Mouse (Mus musculus) heart, embryonic 15.5 days (tissue): ENCODE data around the gene Lyst. TPM values are rescaled to one million over a fixed set of nuclear protein-coding genes. Genes with fewer than 3 reads are reported as not detected.

ENCODE experiments used
- ATAC-seq: fragments of 200-750 bp; cut with Nextera tagmentation; replicated peaks from 2 replicates; pipeline ENCODE4 v1.8.0; 2017; ENCODE audit warnings: low read depth, moderate TSS enrichment; ENCODE audit not compliant: insufficient number of reproducible peaks, insufficient read depth, low FRiP score
- H3K27ac ChIP-seq: fragments of 300-500 bp; sonication (generic); 2 replicates; pipeline ENCODE4 v1.5.1; 2015; ENCODE audit warnings: mild to moderate bottlenecking, inconsistent platforms
- H3K27me3 ChIP-seq: fragments of 300-500 bp; sonication (generic); 2 replicates; pipeline ENCODE4 v1.6.1; 2015; ENCODE audit warnings: inconsistent platforms
- H3K36me3 ChIP-seq: fragments of 300-500 bp; sonication (generic); 2 replicates; pipeline ENCODE4 v1.6.1; 2015; ENCODE audit warnings: mild to moderate bottlenecking, inconsistent platforms
- H3K4me1 ChIP-seq: fragments of 300-500 bp; sonication (generic); replicated peaks from 2 replicates; pipeline ENCODE4 v1.6.1; 2015; ENCODE audit warnings: inconsistent platforms
- H3K4me2 ChIP-seq: fragments of 300-500 bp; sonication (generic); 2 replicates; pipeline ENCODE4 v1.6.1; 2015; ENCODE audit warnings: inconsistent platforms, mild to moderate bottlenecking, moderate library complexity
- H3K4me3 ChIP-seq: fragments of 300-500 bp; sonication (generic); 2 replicates; pipeline ENCODE4 v1.5.1; 2015; ENCODE audit warnings: mild to moderate bottlenecking, inconsistent platforms
- H3K9ac ChIP-seq: fragments of 300-500 bp; sonication (generic); 2 replicates; pipeline ENCODE4 v1.6.1; 2015; ENCODE audit warnings: mild to moderate bottlenecking, inconsistent platforms
- H3K9me3 ChIP-seq: fragments of 300-500 bp; sonication (generic); replicated peaks from 2 replicates; pipeline ENCODE4 v1.6.1; 2016; ENCODE audit warnings: inconsistent platforms
- WGBS: fragments of 180-500 bp; shearing (Covaris S2); methylation state at CpG from one replicate; pipeline ENCODE4 v1.1.7; 2015; ENCODE audit warnings: mixed read lengths; 5-methylcytosine and 5-hydroxymethylcytosine counted together
- polyA plus RNA-seq: library from polyadenylated mRNA; unstranded; fragments of >200 nt; fragmentation: Nextera tagmentation; extraction: Ambion mirVana; gene quantifications from 2 replicates; pipeline ENCODE4 v1.2.1, GENCODE M21; 2015

Lyst gene
- polyA plus RNA-seq, 1 experiment from 2014 or later: 2.7 TPM

DNA sequence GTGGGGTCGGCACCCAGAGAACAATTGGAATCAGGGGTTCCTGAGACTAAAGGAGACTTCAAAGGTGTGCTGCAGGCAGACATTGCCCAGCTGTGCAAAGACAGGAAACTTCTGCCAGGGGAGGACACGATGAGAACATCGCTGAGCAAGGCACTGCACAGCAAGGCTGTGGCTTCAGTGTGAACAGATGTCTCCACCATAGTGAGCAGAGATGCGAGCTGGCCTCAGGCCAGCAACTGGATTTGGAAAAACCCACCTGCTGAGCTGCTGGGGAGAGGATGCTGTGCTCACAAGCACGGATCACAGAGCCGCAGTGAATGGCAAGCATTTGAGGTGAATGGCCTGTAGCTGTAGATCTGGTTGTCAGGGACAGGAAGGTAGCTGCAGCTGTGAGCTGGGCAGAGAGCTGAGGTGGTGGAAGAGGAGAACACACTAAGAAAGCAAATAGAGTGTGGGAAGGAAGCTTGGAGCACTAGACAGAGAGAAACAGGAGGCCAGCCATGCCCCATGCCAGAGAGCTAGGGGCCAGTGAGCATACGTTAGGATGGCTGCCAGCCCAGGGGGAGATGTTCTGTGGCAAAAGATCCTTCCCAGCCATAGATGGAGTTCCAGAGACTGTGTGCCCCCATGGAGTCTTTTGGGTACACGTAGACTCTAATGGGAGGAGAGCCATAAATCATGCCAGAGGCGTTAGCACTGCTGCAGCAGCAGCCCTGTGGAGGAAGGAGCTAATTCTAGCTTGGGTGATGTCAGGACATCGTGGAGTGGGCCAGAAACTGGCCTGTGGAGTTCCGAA lies 218.3 kb downstream of the Lyst start:
- no peaks in the 10 kb centered on the region for H3K4me1 ChIP-seq
- no peaks in the 10 kb centered on the region for H3K36me3 ChIP-seq
- no peaks in the 10 kb centered on the region for H3K27me3 ChIP-seq
- no peak overlapping the region for H3K9ac ChIP-seq
- H3K4me2 ChIP-seq: no peak overlapping the region
- peak; percentile 33; the same call in 1 of the 2 replicates for ATAC-seq
- no peak overlapping the region for H3K4me3 ChIP-seq
- H3K9me3 ChIP-seq: no peaks in the 10 kb centered on the region
- no peak overlapping the region for H3K27ac ChIP-seq
- 43% methylated on average over 11 of the region's 11 CpGs for WGBS

- H3K27me3 ChIP-seq: no peaks in the 10 kb centered on the region
- no peaks in the 10 kb centered on the region for H3K9me3 ChIP-seq
- no peak overlapping the region for H3K9ac ChIP-seq
- H3K4me2 ChIP-seq: no peak overlapping the region
- H3K4me3 ChIP-seq: no peak overlapping the region
- H3K27ac ChIP-seq: no peak overlapping the region
- no peaks in the 10 kb centered on the region for H3K36me3 ChIP-seq
- WGBS: 72% methylated on average over 7 of the region's 7 CpGs
- H3K4me1 ChIP-seq: no peaks in the 10 kb centered on the region
- ATAC-seq: no peak
Measured at GRCm38 (mm10) chr13:13810885-13811284, 220.7 kb downstream of the Lyst start.

GRCm38 (mm10) chr13:13818696-13819095 lies 228.5 kb downstream of the Lyst start:
- no peaks in the 10 kb centered on the region for H3K27me3 ChIP-seq
- H3K9ac ChIP-seq: no peak overlapping the region
- H3K9me3 ChIP-seq: no peaks in the 10 kb centered on the region
- no peaks in the 10 kb centered on the region for H3K4me1 ChIP-seq
- H3K4me2 ChIP-seq: no peak overlapping the region
- no peak for ATAC-seq
- no peak overlapping the region for H3K27ac ChIP-seq
- 61% methylated on average over 3 of the region's 3 CpGs for WGBS
- H3K4me3 ChIP-seq: no peak overlapping the region
- H3K36me3 ChIP-seq: no peaks in the 10 kb centered on the region

DNA sequence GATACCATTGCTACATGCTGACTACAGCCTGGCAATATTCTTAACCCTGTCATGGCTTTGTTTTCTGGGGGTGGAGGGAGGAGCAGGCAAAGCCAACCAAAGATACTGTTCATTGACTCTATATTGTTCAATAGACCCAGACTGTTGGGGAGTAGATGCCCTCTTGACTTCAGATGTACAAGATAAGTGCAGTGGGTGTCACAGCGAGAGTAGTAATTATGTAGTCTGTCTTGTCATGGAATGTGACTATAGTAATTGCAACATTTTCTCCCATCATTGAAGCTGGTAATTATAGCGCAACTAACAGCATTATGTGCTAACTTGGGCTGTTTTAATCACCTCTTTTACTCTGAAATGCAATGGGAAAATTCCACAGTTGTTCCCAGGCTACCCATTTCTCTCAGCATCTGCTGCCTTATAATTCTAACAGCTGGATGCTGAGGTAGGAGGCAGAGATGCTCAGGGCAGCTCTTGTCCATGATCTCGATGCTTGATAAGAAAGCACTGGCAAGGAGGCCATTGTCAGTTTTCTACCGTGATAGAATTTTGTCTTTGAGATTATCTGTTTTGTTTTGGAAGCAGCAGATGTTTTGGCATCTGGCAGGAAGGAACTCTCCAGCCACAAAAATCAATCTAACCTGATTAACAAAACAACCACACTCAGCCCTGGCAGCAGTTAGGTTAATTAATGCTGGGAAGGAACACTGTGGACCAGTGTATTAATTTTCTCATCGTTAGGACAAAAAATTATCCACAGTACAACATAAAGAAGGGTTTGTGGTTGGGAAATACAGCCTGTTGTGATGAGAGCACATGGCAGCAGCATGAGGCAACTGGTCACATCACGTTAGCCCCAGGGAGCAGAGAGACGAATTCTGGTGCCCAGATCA lies 230.3 kb downstream of the Lyst start:
- no peaks in the 10 kb centered on the region for H3K4me1 ChIP-seq
- no peak overlapping the region for H3K9ac ChIP-seq
- no peaks in the 10 kb centered on the region for H3K9me3 ChIP-seq
- 66% methylated on average over 7 of the region's 7 CpGs for WGBS
- no peaks in the 10 kb centered on the region for H3K27me3 ChIP-seq
- H3K4me2 ChIP-seq: no peak overlapping the region
- H3K27ac ChIP-seq: no peak overlapping the region
- no peak for ATAC-seq
- no peaks in the 10 kb centered on the region for H3K36me3 ChIP-seq
- H3K4me3 ChIP-seq: no peak overlapping the region

DNA sequence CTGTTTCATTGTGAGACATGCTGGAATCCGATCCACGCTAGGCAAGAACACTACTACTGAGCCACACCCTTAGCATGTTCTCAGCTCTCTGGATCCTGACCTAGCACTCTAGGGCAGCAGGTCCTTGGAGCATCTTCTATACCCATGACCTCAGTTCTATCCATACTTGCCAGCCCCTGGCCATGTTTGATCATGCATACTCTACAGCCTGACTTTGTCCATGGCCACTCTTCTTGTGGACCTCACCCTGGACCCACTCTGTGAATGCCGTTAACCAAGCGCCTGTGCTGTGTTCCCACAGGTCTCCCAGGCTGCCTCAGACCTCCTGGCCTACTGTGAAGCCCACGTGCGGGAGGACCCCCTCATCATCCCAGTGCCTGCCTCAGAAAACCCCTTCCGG lies 234.7 kb downstream of the Lyst start:
- H3K4me3 ChIP-seq: no peak overlapping the region
- no peak overlapping the region for H3K4me2 ChIP-seq
- 76% methylated on average over 7 of the region's 7 CpGs for WGBS
- no peak overlapping the region for H3K27ac ChIP-seq
- no peaks in the 10 kb centered on the region for H3K36me3 ChIP-seq
- H3K9ac ChIP-seq: no peak overlapping the region
- H3K27me3 ChIP-seq: no peaks in the 10 kb centered on the region
- H3K9me3 ChIP-seq: no peaks in the 10 kb centered on the region
- no peak for ATAC-seq
- H3K4me1 ChIP-seq: no peaks in the 10 kb centered on the region

DNA sequence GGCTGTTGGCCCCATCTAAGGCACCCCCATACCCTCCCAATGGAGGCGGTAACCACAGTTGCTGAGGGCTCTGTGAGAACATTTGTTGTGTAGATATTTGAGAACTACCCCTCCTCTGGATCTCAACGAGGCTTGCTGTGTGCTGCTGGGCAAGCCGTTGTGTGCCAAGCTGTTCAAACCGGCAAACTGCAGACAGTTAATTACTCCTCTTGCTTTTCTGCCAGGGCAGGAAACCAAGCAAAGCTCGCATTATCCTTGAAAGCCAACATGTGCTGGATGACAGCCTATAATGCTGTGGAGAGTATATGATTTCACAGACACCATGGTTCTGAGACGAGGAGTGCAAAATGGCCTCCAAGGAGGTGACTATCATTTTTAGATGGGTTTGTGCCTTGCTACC lies 236.3 kb downstream of the Lyst start:
- H3K4me3 ChIP-seq: no peak overlapping the region
- no peak for ATAC-seq
- H3K9ac ChIP-seq: no peak overlapping the region
- no peaks in the 10 kb centered on the region for H3K9me3 ChIP-seq
- no peaks in the 10 kb centered on the region for H3K27me3 ChIP-seq
- H3K27ac ChIP-seq: no peak overlapping the region
- WGBS: 72% methylated on average over 6 of the region's 6 CpGs
- H3K4me1 ChIP-seq: no peaks in the 10 kb centered on the region
- no peak overlapping the region for H3K4me2 ChIP-seq
- no peaks in the 10 kb centered on the region for H3K36me3 ChIP-seq

- no peak overlapping the region for H3K27ac ChIP-seq
- ATAC-seq: no peak
Measured at GRCm38 (mm10) chr13:13828125-13828524, 237.9 kb downstream of the Lyst start.

More at GRCm38 (mm10) chr13:13828125-13828524, 237.9 kb downstream of the Lyst start:
- Histone ChIP-seq H3K36me3 (no peaks in the 10 kb centered on the region), H3K4me2 (no peak overlapping the region), H3K27me3 (no peaks in the 10 kb centered on the region), H3K9me3 (no peaks in the 10 kb centered on the region), H3K4me3 (no peak overlapping the region), H3K9ac (no peak overlapping the region), H3K4me1 (no peaks in the 10 kb centered on the region)
- WGBS: 31% methylated on average over 1 of the region's 1 CpGs

Other genes with a start within 250 kb of the Lyst start
- gene Gpr137b, start 196.4 kb upstream of the Lyst start, polyA plus RNA-seq: 18.3 TPM in 2 replicates
- 75.8 and 111 TPM in 2 replicates for gene Nid1, start 152.8 kb upstream of the Lyst start, polyA plus RNA-seq
- gene Gng4, start 193.7 kb downstream of the Lyst start, polyA plus RNA-seq: 0.19 and 0.75 TPM in 2 replicates